Mouse (Mus musculus) C2C12 (cell line): ENCODE results near the gene Ripor2. TPM values are rescaled to one million over a fixed set of nuclear protein-coding genes. Genes with fewer than 3 reads are reported as not detected.

ENCODE experiments used
- H3K27me3 ChIP-seq: one replicate; pipeline ENCODE4 v1.6.1; 2011; ENCODE audit not compliant: control insufficient read depth, insufficient read depth, insufficient read length
- H3K36me3 ChIP-seq: one replicate; pipeline ENCODE4 v1.6.1; 2011; ENCODE audit not compliant: control insufficient read depth, insufficient read depth
- H3K4me3 ChIP-seq: one replicate; pipeline ENCODE4 v1.5.1; 2011; ENCODE audit warnings: mild to moderate bottlenecking, control low read depth; ENCODE audit not compliant: poor library complexity, insufficient read depth, severe bottlenecking
- H3K79me2 ChIP-seq: one replicate; pipeline ENCODE4 v1.6.1; 2011; ENCODE audit not compliant: control insufficient read depth, insufficient read depth
- H3K79me3 ChIP-seq: one replicate; pipeline ENCODE4 v1.6.1; 2011; ENCODE audit warnings: low read depth, control low read depth
- H3ac ChIP-seq: one replicate; pipeline ENCODE3; 2011; ENCODE audit warnings: low read depth; ENCODE audit not compliant: control insufficient read depth, insufficient read length
- CEBPB ChIP-seq: IDR thresholded peaks from one replicate; pipeline ENCODE4 v1.6.1; 2011; ENCODE audit warnings: low read depth, mild to moderate bottlenecking, control low read depth, moderate library complexity
- CTCF ChIP-seq: IDR thresholded peaks from one replicate; pipeline ENCODE4 v1.5.1; 2011; ENCODE audit not compliant: control insufficient read depth, insufficient read depth, insufficient read length
- FOSL1 ChIP-seq: IDR thresholded peaks from one replicate; pipeline ENCODE4 v1.8.0; 2011; ENCODE audit warnings: mild to moderate bottlenecking, low read length; ENCODE audit not compliant: poor library complexity, insufficient read depth, severe bottlenecking
- MAX ChIP-seq: IDR thresholded peaks from one replicate; pipeline ENCODE4 v1.6.1; 2011; ENCODE audit warnings: mild to moderate bottlenecking, control low read depth
- MYOD1 ChIP-seq: IDR thresholded peaks from one replicate; pipeline ENCODE4 v1.6.1; 2011; ENCODE audit warnings: low read depth; ENCODE audit not compliant: control insufficient read depth, insufficient read length
- MYOG ChIP-seq: IDR thresholded peaks from one replicate; pipeline ENCODE4 v1.6.1; 2011; ENCODE audit not compliant: control insufficient read depth, insufficient read length; ENCODE audit errors: extremely low read depth
- USF1 ChIP-seq: IDR thresholded peaks from one replicate; pipeline ENCODE4 v1.6.1; 2011; ENCODE audit warnings: low read depth, mild to moderate bottlenecking, control low read depth, moderate library complexity
- polyA plus RNA-seq: library from polyadenylated mRNA; unstranded; fragments of >200 nt; fragmentation: generic; extraction: Trizol; gene quantifications from one replicate; pipeline ENCODE4 v1.2.1, GENCODE M21; 2012; ENCODE audit warnings: missing spikeins

The Ripor2 gene
- polyA plus RNA-seq, 1 experiment, result 0.23 TPM

DNA sequence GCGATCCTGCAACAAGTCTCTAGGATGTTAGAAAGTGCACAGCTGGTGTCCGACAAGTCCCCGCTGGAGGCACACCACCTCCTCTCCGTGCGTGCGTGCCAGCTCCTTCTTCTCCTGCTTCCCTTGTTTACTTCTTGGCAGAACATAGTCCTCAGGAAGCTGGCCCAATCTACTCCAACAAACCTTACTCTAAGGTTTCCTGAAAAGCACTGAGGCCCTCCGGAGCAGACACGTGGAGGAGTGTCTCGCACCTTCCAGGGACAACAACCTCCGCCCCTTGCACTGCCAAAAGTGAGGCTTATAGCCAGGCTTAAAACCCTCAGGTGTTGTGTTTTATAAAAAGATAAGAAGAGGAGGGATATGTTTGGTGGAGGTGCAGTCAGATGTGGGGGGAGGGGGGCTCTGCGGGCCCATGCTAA, 21.6 kb downstream of the Ripor2 start:
- no peak for TF ChIP-seq FOSL1
- no peak for TF ChIP-seq MAX
- no peak for TF ChIP-seq MYOD1
- no peak for TF ChIP-seq CEBPB
- TF ChIP-seq CTCF, result no peak
- TF ChIP-seq MYOG, result no peak
- TF ChIP-seq USF1, result no peak
- Histone ChIP-seq H3K4me3 (no peak overlapping the region), H3ac (no peak overlapping the region), H3K36me3 (no peaks in the 10 kb centered on the region), H3K79me3 (no peaks in the 10 kb centered on the region), H3K79me2 (no peaks in the 10 kb centered on the region), H3K27me3 (no peaks in the 10 kb centered on the region)

DNA sequence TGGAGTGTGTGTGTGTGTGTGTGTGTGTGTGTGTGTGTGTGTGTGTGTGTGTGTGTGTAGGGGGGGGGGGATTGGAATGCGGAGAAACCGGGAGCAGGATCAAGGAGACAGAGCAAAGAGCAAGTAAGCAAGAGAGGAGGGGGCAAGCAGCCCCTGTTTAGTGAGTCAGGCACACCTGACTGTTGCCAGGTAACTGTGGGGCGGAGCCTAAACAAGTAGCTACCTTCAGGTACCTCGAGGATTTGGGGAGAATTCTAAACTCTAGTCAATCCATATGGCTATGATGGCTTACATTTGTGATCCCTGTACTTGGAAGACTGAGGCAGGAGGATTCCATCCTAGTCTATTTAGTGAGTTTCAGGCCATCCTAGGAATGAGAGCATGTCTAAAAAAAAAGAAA, 22.1 kb downstream of the Ripor2 start:
- Histone ChIP-seq H3K79me2 (no peaks in the 10 kb centered on the region), H3K79me3 (no peaks in the 10 kb centered on the region), H3ac (no peak overlapping the region), H3K27me3 (no peaks in the 10 kb centered on the region), H3K36me3 (no peaks in the 10 kb centered on the region), H3K4me3 (no peak overlapping the region)
- no peak for TF ChIP-seq MYOD1
- TF ChIP-seq CTCF, result no peak
- TF ChIP-seq MAX, result no peak
- TF ChIP-seq MYOG, result no peak
- TF ChIP-seq FOSL1, result no peak
- no peak for TF ChIP-seq CEBPB
- TF ChIP-seq USF1, result no peak

DNA sequence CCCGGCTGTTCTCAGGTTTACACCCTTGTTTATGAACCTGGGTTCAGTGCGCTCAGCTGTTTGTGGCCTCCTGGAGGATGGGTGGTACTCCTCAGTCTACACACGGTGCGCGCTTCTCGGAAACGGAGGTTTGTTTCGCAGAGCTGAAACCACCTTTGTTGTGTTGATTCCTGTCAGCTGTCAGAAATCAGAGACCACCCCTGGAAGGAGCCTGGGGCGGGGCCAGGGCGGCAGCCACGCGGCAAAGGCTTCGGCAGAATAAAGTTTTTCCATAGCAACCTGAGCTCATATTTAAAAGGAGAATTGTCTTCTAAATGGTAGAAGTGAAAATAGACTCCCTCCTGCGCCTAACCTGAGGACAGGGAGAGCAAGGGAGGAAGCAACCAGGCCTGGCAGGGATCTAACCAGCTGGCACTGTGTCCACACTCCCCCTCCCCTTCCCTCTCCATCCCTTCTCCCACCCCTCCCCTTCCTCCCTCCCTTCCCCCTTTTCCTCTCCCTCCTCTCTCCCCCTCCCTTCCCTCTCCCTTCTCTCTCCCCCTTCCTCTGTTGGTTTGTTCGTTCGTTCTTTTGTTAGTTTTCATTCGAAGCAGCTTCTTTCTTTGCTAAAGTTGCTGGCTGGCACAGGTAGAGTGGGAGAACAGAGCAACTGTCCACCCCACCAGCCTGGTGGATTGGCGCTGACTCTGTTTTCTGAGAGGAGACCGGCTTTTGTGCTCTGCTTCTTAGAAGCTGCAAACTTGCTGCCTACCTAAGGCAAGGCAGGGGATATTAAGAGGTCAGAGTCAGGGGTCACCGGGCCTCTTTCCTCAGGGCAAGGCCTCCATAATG, 23.0 kb downstream of the Ripor2 start:
- Histone ChIP-seq H3K4me3 (no peak overlapping the region), H3K79me2 (no peaks in the 10 kb centered on the region), H3ac (no peak overlapping the region), H3K27me3 (no peaks in the 10 kb centered on the region), H3K36me3 (no peaks in the 10 kb centered on the region), H3K79me3 (no peaks in the 10 kb centered on the region)
- TF ChIP-seq FOSL1 (no peak), MAX (no peak), MYOG (no peak), MYOD1 (no peak), USF1 (no peak), CEBPB (no peak), CTCF (no peak)

DNA sequence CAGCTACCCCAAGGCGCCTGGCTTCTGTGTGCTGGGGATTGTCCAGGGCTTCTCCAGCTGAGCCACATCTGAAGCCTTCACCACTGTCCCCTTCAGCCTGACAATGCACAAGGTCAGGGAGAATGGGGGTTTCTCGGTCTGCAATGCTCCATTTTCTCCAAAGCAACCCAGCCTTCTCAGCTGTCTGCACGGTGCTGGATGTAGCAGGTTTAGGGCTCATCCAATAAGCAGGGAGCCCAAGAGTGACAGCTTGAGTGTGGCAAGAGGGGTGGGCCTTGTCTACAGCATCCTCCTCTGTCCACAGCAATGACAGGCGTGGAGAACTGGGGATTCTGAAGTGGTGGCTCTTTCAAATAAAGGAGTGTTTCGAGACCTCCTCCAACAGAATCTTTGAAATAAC, 23.8 kb downstream of the Ripor2 start:
- no peak overlapping the region for H3K4me3 ChIP-seq
- TF ChIP-seq CTCF, result no peak
- no peak for TF ChIP-seq USF1
- no peak for TF ChIP-seq FOSL1
- TF ChIP-seq MYOD1, result no peak
- no peak for TF ChIP-seq MAX
- no peak for TF ChIP-seq MYOG
- TF ChIP-seq CEBPB, result no peak
- H3K27me3 ChIP-seq, result no peaks in the 10 kb centered on the region
- no peak overlapping the region for H3ac ChIP-seq
- no peaks in the 10 kb centered on the region for H3K79me3 ChIP-seq
- H3K79me2 ChIP-seq, result no peaks in the 10 kb centered on the region
- H3K36me3 ChIP-seq, result no peaks in the 10 kb centered on the region

DNA sequence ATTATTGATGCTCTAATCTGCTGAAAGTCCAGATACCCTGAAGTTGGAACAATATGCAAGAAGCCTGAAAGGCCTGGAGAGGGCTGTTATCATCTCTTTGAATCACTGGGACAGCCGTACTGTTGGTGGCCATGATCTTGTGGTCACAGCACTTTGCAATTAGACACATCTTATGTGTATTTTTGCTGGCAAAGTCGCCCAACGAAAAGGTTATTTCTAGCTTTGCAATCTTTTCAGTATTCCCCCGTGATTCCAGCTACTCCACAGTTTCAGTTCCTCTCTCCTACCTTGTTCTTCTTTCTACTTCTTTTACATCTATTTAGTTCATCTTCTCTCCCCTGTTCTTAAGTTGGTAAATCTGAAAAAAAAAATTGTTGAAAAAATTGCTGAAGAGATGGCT, 26.0 kb downstream of the Ripor2 start:
- no peak overlapping the region for H3ac ChIP-seq
- H3K79me3 ChIP-seq, result no peaks in the 10 kb centered on the region
- H3K27me3 ChIP-seq, result no peaks in the 10 kb centered on the region
- no peak overlapping the region for H3K4me3 ChIP-seq
- no peaks in the 10 kb centered on the region for H3K36me3 ChIP-seq
- H3K79me2 ChIP-seq, result no peaks in the 10 kb centered on the region
- no peak for TF ChIP-seq CEBPB
- no peak for TF ChIP-seq MAX
- no peak for TF ChIP-seq MYOD1
- TF ChIP-seq CTCF, result no peak
- no peak for TF ChIP-seq MYOG
- no peak for TF ChIP-seq USF1
- no peak for TF ChIP-seq FOSL1
